In the genomic region with DNA sequence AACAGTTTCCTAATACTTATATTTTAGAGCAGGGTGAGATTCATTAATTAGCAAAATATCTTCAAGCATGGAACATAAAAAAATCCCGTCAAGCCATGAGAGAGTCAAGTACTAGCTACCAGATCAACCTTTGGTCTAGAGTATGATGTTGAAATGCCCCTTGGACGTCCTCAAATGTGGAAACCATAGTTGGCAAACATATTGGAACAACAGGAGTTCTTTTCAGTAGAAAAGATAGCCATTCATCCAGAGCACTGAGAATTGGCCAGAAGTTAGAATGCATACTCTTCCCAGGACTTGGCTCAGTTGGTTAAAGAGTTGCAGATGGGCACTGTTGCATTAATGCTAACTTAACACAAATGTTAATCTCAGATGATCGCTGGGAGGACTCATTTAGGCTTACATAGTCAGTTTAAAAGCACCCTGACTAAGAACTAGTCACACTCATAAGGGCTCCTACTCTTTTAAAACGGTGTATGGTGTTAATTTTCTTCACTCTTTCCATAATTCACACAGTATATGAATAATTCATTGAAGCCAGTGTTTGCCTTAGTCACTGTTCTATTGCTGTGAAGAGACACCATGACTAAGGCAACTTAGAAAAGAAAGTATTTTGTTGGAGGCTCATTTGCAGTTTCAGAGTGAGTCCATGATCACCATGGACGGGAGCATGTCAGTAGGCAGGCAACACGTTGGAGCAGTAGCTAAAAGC, we compare ENCODE assay signal across 13 mouse cellular contexts.
"Had no signal": no experiment of that assay in that cellular context is flagged by ENCODE, and none has a peak within 500 bp of the region (broad histone marks: within the 10 kb centered on the region; RNA-seq: fewer than 3 reads in every experiment).

No protein-coding gene starts in this region.

- H3K4me1 ChIP-seq: limb, embryonic 13.5 days; liver, embryonic 12.5 days; midbrain, embryonic 10.5 days; midbrain, embryonic 15.5 days; neural tube, embryonic 12.5 days; stomach, embryonic 15.5 days had no signal

- H3K27me3 ChIP-seq: limb, embryonic 13.5 days; liver, embryonic 12.5 days; midbrain, embryonic 15.5 days; neural tube, embryonic 12.5 days; stomach, embryonic 15.5 days had no signal

- H3K36me3 ChIP-seq: limb, embryonic 13.5 days; liver, embryonic 12.5 days; midbrain, embryonic 10.5 days; midbrain, embryonic 15.5 days; neural tube, embryonic 12.5 days; stomach, embryonic 15.5 days had no signal

- H3K4me3 ChIP-seq: limb, embryonic 13.5 days; liver, embryonic 12.5 days; midbrain, embryonic 10.5 days; midbrain, embryonic 15.5 days; neural tube, embryonic 12.5 days; stomach, embryonic 15.5 days had no signal

- DNase-seq: kidney, postnatal 25 days; layer of hippocampus, adult 9-11 months; layer of hippocampus, postnatal 36 days; lung, embryonic 14.5 days; lung, postnatal 10 days; lung, postnatal 4 days; thymus, postnatal 36 days had no signal

- H3K27ac ChIP-seq: limb, embryonic 13.5 days; liver, embryonic 12.5 days; midbrain, embryonic 10.5 days; midbrain, embryonic 15.5 days; neural tube, embryonic 12.5 days; stomach, embryonic 15.5 days had no signal
